Mouse (Mus musculus) testis, adult 2 months (tissue): ENCODE results near the gene Foxo3. TPM values are rescaled to one million over a fixed set of nuclear protein-coding genes. Genes with fewer than 3 reads are reported as not detected.

Experiments
- H3K27ac ChIP-seq: fragments of 200-500 bp; 2 replicates; pipeline ENCODE4 v1.5.1; 2012; ENCODE audit warnings: low read depth, low read length; ENCODE audit not compliant: control insufficient read depth, insufficient read depth
- H3K27me3 ChIP-seq: fragments of 200-500 bp; 2 replicates; pipeline ENCODE4 v1.6.1; 2012; ENCODE audit warnings: mild to moderate bottlenecking, low read length, moderate library complexity; ENCODE audit not compliant: control insufficient read depth, insufficient read depth
- H3K36me3 ChIP-seq: fragments of 200-500 bp; 2 replicates; pipeline ENCODE4 v1.6.1; 2012; ENCODE audit warnings: mild to moderate bottlenecking, low read length; ENCODE audit not compliant: control insufficient read depth, insufficient read depth
- H3K4me1 ChIP-seq: fragments of 200-500 bp; 2 replicates; pipeline ENCODE4 v1.6.1; 2012; ENCODE audit warnings: low read length; ENCODE audit not compliant: control insufficient read depth, insufficient read depth
- H3K4me3 ChIP-seq: fragments of 200-500 bp; 2 replicates; pipeline ENCODE4 v1.5.1; 2012; ENCODE audit warnings: low read depth, mild to moderate bottlenecking, low read length, moderate library complexity, mixed read lengths; ENCODE audit not compliant: control insufficient read depth
- CTCF ChIP-seq: fragments of 200-500 bp; IDR thresholded peaks from 2 replicates; pipeline ENCODE4 v1.5.1; 2012; ENCODE audit warnings: low read depth, mild to moderate bottlenecking, inconsistent platforms, low read length, moderate library complexity; ENCODE audit not compliant: control insufficient read depth, insufficient read depth, insufficient replicate concordance
- POLR2A ChIP-seq: fragments of 200-500 bp; IDR thresholded peaks from 2 replicates; pipeline ENCODE4 v1.6.1; 2012; ENCODE audit warnings: low read depth, mild to moderate bottlenecking, inconsistent platforms, low read length, moderate library complexity; ENCODE audit not compliant: control insufficient read depth
- polyA plus RNA-seq: library from polyadenylated mRNA; depleted of rRNA; stranded (reverse); fragments of >200 nt; gene quantifications from 2 replicates; pipeline ENCODE4 v1.2.3, GENCODE M21; 2012

Gene Foxo3
- polyA plus RNA-seq, 1 experiment, result 9.8 TPM

- H3K4me3 ChIP-seq, result no peak overlapping the region
- TF ChIP-seq POLR2A (no peak), CTCF (no peak)
- peaks cover 16% of the 10 kb centered on the region for H3K4me1 ChIP-seq
- H3K27ac ChIP-seq, result no peak overlapping the region; the same call in 1 of the 2 replicates
- no peaks in the 10 kb centered on the region for H3K27me3 ChIP-seq
- no peaks in the 10 kb centered on the region for H3K36me3 ChIP-seq
Measured at GRCm38 (mm10) chr10:42248156-42248555, 28.4 kb downstream of the Foxo3 start.

- no peak for TF ChIP-seq POLR2A
- no peak for TF ChIP-seq CTCF
- Histone ChIP-seq H3K4me3 (no peak overlapping the region), H3K27me3 (no peaks in the 10 kb centered on the region), H3K27ac (peak overlapping the region; percentile 43), H3K4me1 (peaks cover 16% of the 10 kb centered on the region), H3K36me3 (no peaks in the 10 kb centered on the region)
Measured at GRCm38 (mm10) chr10:42247125-42247816, 29.3 kb downstream of the Foxo3 start.

GRCm38 (mm10) chr10:42246483-42246882, 30.1 kb downstream of the Foxo3 start:
- 0 out of 2 replicates have a peak overlapping the region, but pooled peaks have one; percentile 32 for H3K27ac ChIP-seq
- H3K27me3 ChIP-seq, result no peaks in the 10 kb centered on the region
- no peaks in the 10 kb centered on the region for H3K36me3 ChIP-seq
- TF ChIP-seq POLR2A (no peak), CTCF (no peak)
- peaks cover 16% of the 10 kb centered on the region for H3K4me1 ChIP-seq
- no peak overlapping the region for H3K4me3 ChIP-seq

- TF ChIP-seq POLR2A (no peak), CTCF (no peak)
- no peak overlapping the region for H3K27ac ChIP-seq
- H3K4me1 ChIP-seq, result peaks cover 16% of the 10 kb centered on the region
Measured at GRCm38 (mm10) chr10:42245636-42246035, 30.9 kb downstream of the Foxo3 start.

GRCm38 (mm10) chr10:42245256-42245601, 31.3 kb downstream of the Foxo3 start:
- Histone ChIP-seq H3K27ac (no peak overlapping the region), H3K36me3 (no peaks in the 10 kb centered on the region), H3K4me3 (no peak overlapping the region), H3K4me1 (peaks cover 16% of the 10 kb centered on the region), H3K27me3 (no peaks in the 10 kb centered on the region)
- TF ChIP-seq POLR2A (no peak), CTCF (no peak)

More at GRCm38 (mm10) chr10:42245636-42246035, 30.9 kb downstream of the Foxo3 start:
- H3K36me3 ChIP-seq, result no peaks in the 10 kb centered on the region
- H3K27me3 ChIP-seq, result no peaks in the 10 kb centered on the region
- no peak overlapping the region for H3K4me3 ChIP-seq

- no peaks in the 10 kb centered on the region for H3K27me3 ChIP-seq
- TF ChIP-seq POLR2A (no peak), CTCF (no peak)
- peaks cover 16% of the 10 kb centered on the region for H3K4me1 ChIP-seq
- no peak overlapping the region for H3K4me3 ChIP-seq
- no peak overlapping the region for H3K27ac ChIP-seq
- no peaks in the 10 kb centered on the region for H3K36me3 ChIP-seq
Measured at GRCm38 (mm10) chr10:42244420-42245255, 31.9 kb downstream of the Foxo3 start.

- Histone ChIP-seq H3K4me3 (no peak overlapping the region), H3K4me1 (peaks cover 13% of the 10 kb centered on the region), H3K27ac (no peak overlapping the region), H3K27me3 (no peaks in the 10 kb centered on the region), H3K36me3 (no peaks in the 10 kb centered on the region)
- TF ChIP-seq POLR2A (no peak), CTCF (no peak)
Measured at GRCm38 (mm10) chr10:42243925-42244324, 32.6 kb downstream of the Foxo3 start.
